Mouse (Mus musculus) CH12.LX (cell line): Measurements from ENCODE around the gene Ext2. TPM values are rescaled to one million over a fixed set of nuclear protein-coding genes. Genes with fewer than 3 reads are reported as not detected.

ENCODE experiments used
- DNase-seq: peaks from one replicate; pipeline ENCODE4 v3.0.0-alpha.2; 2013; ENCODE audit errors: extremely low read depth
- H3K27ac ChIP-seq: 2 replicates; pipeline ENCODE4 v1.5.1; 2012; ENCODE audit warnings: low read depth, mild to moderate bottlenecking, control low read depth, moderate library complexity; ENCODE audit not compliant: insufficient read depth
- H3K27me3 ChIP-seq: replicated peaks from 2 replicates; pipeline ENCODE3; 2012; ENCODE audit warnings: inconsistent platforms
- H3K36me3 ChIP-seq, 2 experiments: replicated peaks in 1 of 2; 2 replicates each; pipeline versions ENCODE3 to v1.6.1; 2012; ENCODE audit warnings: inconsistent platforms in 1 of 2, low read length in 1 of 2, mild to moderate bottlenecking in 1 of 2, mixed read lengths in 1 of 2, moderate library complexity in 1 of 2; ENCODE audit not compliant: control insufficient read depth in 1 of 2, insufficient read depth in 1 of 2
- H3K4me1 ChIP-seq, 2 experiments: 2 replicates each; pipeline ENCODE4 v1.6.1; 2012; ENCODE audit warnings: inconsistent platforms in 1 of 2, moderate library complexity in 1 of 2; ENCODE audit not compliant: insufficient read depth in 2 of 2, control insufficient read depth in 1 of 2
- H3K4me2 ChIP-seq: 2 replicates; pipeline ENCODE4 v1.6.1; 2012; ENCODE audit warnings: low read depth, mild to moderate bottlenecking, control low read depth; ENCODE audit not compliant: poor library complexity, insufficient read depth, severe bottlenecking
- H3K4me3 ChIP-seq, 3 experiments: fragments of 150-350 bp in 1 of 3; sonication (generic) in 1 of 3; replicated peaks in 1 of 3; 2 replicates each; pipeline versions ENCODE3 to v1.5.1; 2011 to 2012; ENCODE audit warnings: low read depth in 2 of 3, low read length in 2 of 3, mild to moderate bottlenecking in 2 of 3, moderate library complexity in 2 of 3, control low read depth in 1 of 3, improper control_type of control experiment in 1 of 3, inconsistent platforms in 1 of 3, mixed read lengths in 1 of 3; ENCODE audit not compliant: poor library complexity in 1 of 3
- H3K79me2 ChIP-seq: replicated peaks from 2 replicates; pipeline ENCODE4 v1.6.1; 2012; ENCODE audit warnings: mild to moderate bottlenecking, moderate library complexity; ENCODE audit not compliant: control insufficient read depth, poor library complexity, insufficient read depth, severe bottlenecking; ENCODE audit errors: extremely low read depth
- H3K9ac ChIP-seq: 2 replicates; pipeline ENCODE4 v1.6.1; 2012; ENCODE audit warnings: low read depth, mild to moderate bottlenecking, control low read depth, moderate library complexity; ENCODE audit not compliant: insufficient read depth
- H3K9me3 ChIP-seq: replicated peaks from 2 replicates; pipeline ENCODE3; 2012; ENCODE audit warnings: low read length, inconsistent platforms, mixed read lengths
- BHLHE40 ChIP-seq: IDR thresholded peaks from 2 replicates; pipeline ENCODE4 v1.6.1; 2011; ENCODE audit warnings: mild to moderate bottlenecking, low read depth, low read length, improper control_type of control experiment
- CHD1 ChIP-seq: IDR thresholded peaks from 2 replicates; pipeline ENCODE4 v1.6.1; 2012; ENCODE audit warnings: low read depth, low read length, improper control_type of control experiment, inconsistent platforms
- CHD2 ChIP-seq: IDR thresholded peaks from 2 replicates; pipeline ENCODE4 v1.6.1; 2011; ENCODE audit warnings: low read length, improper control_type of control experiment
- CTCF ChIP-seq, 2 experiments: IDR thresholded peaks in 1 of 2; conservative IDR thresholded peaks in 1 of 2; 2 replicates each; pipeline ENCODE4 v1.5.1; 2011 to 2012; ENCODE audit warnings: low read depth in 2 of 2, low read length in 2 of 2, improper control_type of control experiment in 1 of 2, inconsistent platforms in 1 of 2, mild to moderate bottlenecking in 1 of 2, moderate library complexity in 1 of 2
- ELF1 ChIP-seq: IDR thresholded peaks from 2 replicates; pipeline ENCODE4 v1.6.1; 2014; ENCODE audit warnings: low read depth, mild to moderate bottlenecking, inconsistent platforms, low read length, improper control_type of control experiment
- IRF4 ChIP-seq: IDR thresholded peaks from 2 replicates; pipeline ENCODE4 v1.6.1; 2014; ENCODE audit warnings: low read depth, mild to moderate bottlenecking, inconsistent platforms, low read length, improper control_type of control experiment
- JUN ChIP-seq: IDR thresholded peaks from 2 replicates; pipeline ENCODE4 v1.6.1; 2011; ENCODE audit warnings: low read depth, mild to moderate bottlenecking, low read length, improper control_type of control experiment, moderate library complexity; ENCODE audit not compliant: insufficient read depth
- KAT2A ChIP-seq: IDR thresholded peaks from 2 replicates; pipeline ENCODE4 v1.6.1; 2012; ENCODE audit warnings: low read length, improper control_type of control experiment, inconsistent platforms; ENCODE audit not compliant: insufficient replicate concordance
- MEF2A ChIP-seq: IDR thresholded peaks from 2 replicates; pipeline ENCODE4 v1.6.1; 2014; ENCODE audit warnings: low read depth, mild to moderate bottlenecking, inconsistent platforms, low read length, improper control_type of control experiment, borderline replicate concordance
- MXI1 ChIP-seq: IDR thresholded peaks from 2 replicates; pipeline ENCODE4 v1.6.1; 2011; ENCODE audit warnings: mild to moderate bottlenecking, low read depth, low read length, improper control_type of control experiment
- NRF1 ChIP-seq: IDR thresholded peaks from 2 replicates; pipeline ENCODE4 v1.6.1; 2014; ENCODE audit warnings: low read depth, mild to moderate bottlenecking, inconsistent platforms, low read length, improper control_type of control experiment, moderate library complexity
- POLR2A ChIP-seq: IDR thresholded peaks from 2 replicates; pipeline ENCODE4 v1.6.1; 2011; ENCODE audit warnings: low read depth, mild to moderate bottlenecking, improper control_type of control experiment, low read length
- POLR2AphosphoS2 ChIP-seq: IDR thresholded peaks from 2 replicates; pipeline ENCODE4 v1.6.1; 2011; ENCODE audit warnings: low read depth, low read length, improper control_type of control experiment
- RCOR1 ChIP-seq: conservative IDR thresholded peaks from 2 replicates; pipeline ENCODE4 v1.6.1; 2012; ENCODE audit warnings: low read depth, mild to moderate bottlenecking, inconsistent platforms, low read length, improper control_type of control experiment
- SIN3A ChIP-seq: IDR thresholded peaks from 2 replicates; pipeline ENCODE4 v1.6.1; 2012; ENCODE audit warnings: low read length, improper control_type of control experiment, inconsistent platforms
- TCF12 ChIP-seq: IDR thresholded peaks from 2 replicates; pipeline ENCODE4 v1.6.1; 2014; ENCODE audit warnings: low read depth, mild to moderate bottlenecking, inconsistent platforms, low read length, improper control_type of control experiment
- ZC3H11A ChIP-seq: IDR thresholded peaks from 2 replicates; pipeline ENCODE4 v1.6.1; 2012; ENCODE audit warnings: low read depth, mild to moderate bottlenecking, inconsistent platforms, low read length, improper control_type of control experiment
- ZKSCAN1 ChIP-seq: IDR thresholded peaks from 2 replicates; pipeline ENCODE4 v1.6.1; 2012; ENCODE audit warnings: low read depth, inconsistent platforms, low read length, improper control_type of control experiment, borderline replicate concordance
- ZMIZ1 ChIP-seq: IDR thresholded peaks from 2 replicates; pipeline ENCODE4 v1.6.1; 2012; ENCODE audit warnings: low read depth, mild to moderate bottlenecking, inconsistent platforms, low read length, improper control_type of control experiment
- dilution Hi-C: fragments of 300-500 bp; cut with MboI; formaldehyde crosslinking; loops from 2 replicates; pipeline ENCODE4 v1.14.3; 2020; ENCODE audit warnings: low sequenced_read_pairs; ENCODE audit not compliant: extremely low pct_unique_long_range_greater_than_20kb, extremely low pct_ligation_motif_present
- in situ Hi-C: fragments of 300-500 bp; cut with MboI; formaldehyde crosslinking; loops from 3 replicates; pipeline ENCODE4 v1.14.3; 2019; ENCODE audit warnings: low sequenced_read_pairs, low pct_ligation_motif_present, low pct_unique_long_range_greater_than_20kb, mixed read lengths
- polyA plus RNA-seq: library from polyadenylated mRNA; unstranded; fragments of >175 nt; gene quantifications from 2 replicates; pipeline ENCODE4 v1.2.1, GENCODE M21; 2012; ENCODE audit warnings: low read depth; ENCODE audit not compliant: insufficient read length
- total RNA-seq, 2 experiments: library from RNA; depleted of rRNA; stranded (reverse); fragments of 300-350 nt in 1 of 2; fragments of >200 nt in 1 of 2; gene quantifications; 2 replicates each; pipeline ENCODE4 v1.2.3; 2012 to 2014

Gene Ext2
- total and polyA plus RNA-seq, 3 experiments, result 20.2 to 33.1 (median 26.9) TPM

DNA sequence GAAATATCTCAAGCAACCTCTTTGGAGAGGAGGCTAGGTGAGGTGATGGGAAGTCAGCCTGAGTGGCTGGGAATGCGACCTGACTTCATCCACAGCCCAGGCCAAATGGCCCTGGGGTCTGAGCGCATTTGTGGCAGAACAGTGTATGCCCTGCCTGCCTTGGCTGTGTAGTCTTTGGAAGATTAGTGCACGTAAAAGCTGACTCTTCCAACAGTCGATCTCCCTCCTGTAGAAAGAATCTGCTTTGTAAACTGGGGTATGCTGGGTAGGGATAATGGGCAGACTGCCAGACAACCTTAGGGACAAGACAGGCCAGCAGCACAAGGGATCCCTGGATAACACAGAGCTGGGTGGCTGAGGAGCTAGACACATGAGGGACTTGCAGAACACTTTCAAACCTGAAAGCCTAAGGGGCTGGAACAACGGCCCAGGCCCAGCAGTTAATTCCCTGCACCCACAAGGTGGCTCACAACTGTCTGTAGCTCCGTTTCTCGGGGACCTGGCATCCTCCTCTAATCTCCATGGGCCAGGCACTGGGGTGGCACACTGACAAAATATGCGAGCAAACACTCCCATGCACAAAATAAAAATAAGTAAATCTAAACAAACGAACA is 38.3 kb downstream of the Ext2 start:
- dilution Hi-C loops, result no loop called here
- Histone ChIP-seq H3K9me3 (no peaks in the 10 kb centered on the region), H3K36me3 (peaks cover 5 to 44% of the 10 kb centered on the region in 2 experiments), H3K9ac (no peak overlapping the region), H3K27me3 (no peaks in the 10 kb centered on the region), H3K27ac (no peak overlapping the region), H3K4me1 (peaks cover 12 to 55% of the 10 kb centered on the region in 2 experiments)
- DNase-seq, result no peak
- no peak for TF ChIP-seq MEF2A
- no peak for TF ChIP-seq KAT2A
- no peak for TF ChIP-seq ZMIZ1
- TF ChIP-seq ELF1, result no peak
- TF ChIP-seq BHLHE40, result no peak
- TF ChIP-seq SIN3A, result no peak
- TF ChIP-seq CHD2, result no peak
- TF ChIP-seq JUN, result no peak
- no peak for TF ChIP-seq CHD1
- TF ChIP-seq MXI1, result no peak
- TF ChIP-seq NRF1, result no peak
- TF ChIP-seq, all 38 proteins: peak for 0
- H3K4me3 ChIP-seq, result no peak overlapping the region
- no peaks in the 10 kb centered on the region for H3K79me2 ChIP-seq
- no peak overlapping the region for H3K4me2 ChIP-seq
- in situ Hi-C loops, result no loop called here

DNA sequence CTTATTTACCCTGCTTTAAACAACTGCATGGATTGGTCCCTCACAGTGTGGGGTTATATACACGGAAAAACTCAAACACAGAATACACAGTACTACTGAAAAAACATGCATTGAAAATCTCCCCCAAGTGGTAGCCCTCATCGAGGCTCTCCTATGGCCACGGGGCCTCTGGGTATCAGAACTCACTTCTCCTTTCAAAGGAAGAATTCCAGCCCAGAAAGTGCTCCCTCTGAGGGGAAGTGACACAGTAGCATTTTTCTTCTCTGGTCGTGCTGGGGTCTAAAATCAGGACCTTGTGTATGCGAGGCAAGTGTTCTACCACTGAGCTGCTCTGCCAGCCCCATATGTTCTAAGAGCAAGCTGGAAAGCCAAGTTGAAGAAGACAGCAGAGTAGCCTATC is 39.7 kb downstream of the Ext2 start:
- TF ChIP-seq TCF12 (no peak), POLR2AphosphoS2 (no peak), IRF4 (no peak), CTCF (conservative IDR thresholded peaks at IDR 0.05 in 1 of 2, IDR thresholded peaks at IDR 0.05 in 1 of 2; ENCODE audit: low read depth in 2 of 2, low read length in 2 of 2) (0 out of 4 replicates have a peak, but pooled peaks of 1 of the 2 experiments have one; percentile 11), ZKSCAN1 (no peak), ZC3H11A (no peak), RCOR1 (no peak), POLR2A (no peak)
- TF ChIP-seq, all 38 proteins: peak for 1
- H3K4me1 ChIP-seq, result peaks cover 12 to 66% of the 10 kb centered on the region in 2 experiments
- no peak for DNase-seq
- no peaks in the 10 kb centered on the region for H3K9me3 ChIP-seq
- no peak overlapping the region for H3K27ac ChIP-seq
- in situ Hi-C loops, result no loop called here
- H3K4me2 ChIP-seq, result no peak overlapping the region
- dilution Hi-C loops, result no loop called here
- H3K9ac ChIP-seq, result no peak overlapping the region
- H3K27me3 ChIP-seq, result no peaks in the 10 kb centered on the region
- no peaks in the 10 kb centered on the region for H3K79me2 ChIP-seq
- H3K36me3 ChIP-seq, result peaks cover 2 to 38% of the 10 kb centered on the region in 2 experiments
- no peak overlapping the region for H3K4me3 ChIP-seq
